Mouse (Mus musculus): ENCODE data around the gene Fto. TPM values are rescaled to one million over a fixed set of nuclear protein-coding genes. Genes with fewer than 3 reads are reported as not detected.

The Fto gene
- polyA plus RNA-seq (2012; rRNA removed), result 11.4 and 11.9 TPM in 2 replicates

DNA sequence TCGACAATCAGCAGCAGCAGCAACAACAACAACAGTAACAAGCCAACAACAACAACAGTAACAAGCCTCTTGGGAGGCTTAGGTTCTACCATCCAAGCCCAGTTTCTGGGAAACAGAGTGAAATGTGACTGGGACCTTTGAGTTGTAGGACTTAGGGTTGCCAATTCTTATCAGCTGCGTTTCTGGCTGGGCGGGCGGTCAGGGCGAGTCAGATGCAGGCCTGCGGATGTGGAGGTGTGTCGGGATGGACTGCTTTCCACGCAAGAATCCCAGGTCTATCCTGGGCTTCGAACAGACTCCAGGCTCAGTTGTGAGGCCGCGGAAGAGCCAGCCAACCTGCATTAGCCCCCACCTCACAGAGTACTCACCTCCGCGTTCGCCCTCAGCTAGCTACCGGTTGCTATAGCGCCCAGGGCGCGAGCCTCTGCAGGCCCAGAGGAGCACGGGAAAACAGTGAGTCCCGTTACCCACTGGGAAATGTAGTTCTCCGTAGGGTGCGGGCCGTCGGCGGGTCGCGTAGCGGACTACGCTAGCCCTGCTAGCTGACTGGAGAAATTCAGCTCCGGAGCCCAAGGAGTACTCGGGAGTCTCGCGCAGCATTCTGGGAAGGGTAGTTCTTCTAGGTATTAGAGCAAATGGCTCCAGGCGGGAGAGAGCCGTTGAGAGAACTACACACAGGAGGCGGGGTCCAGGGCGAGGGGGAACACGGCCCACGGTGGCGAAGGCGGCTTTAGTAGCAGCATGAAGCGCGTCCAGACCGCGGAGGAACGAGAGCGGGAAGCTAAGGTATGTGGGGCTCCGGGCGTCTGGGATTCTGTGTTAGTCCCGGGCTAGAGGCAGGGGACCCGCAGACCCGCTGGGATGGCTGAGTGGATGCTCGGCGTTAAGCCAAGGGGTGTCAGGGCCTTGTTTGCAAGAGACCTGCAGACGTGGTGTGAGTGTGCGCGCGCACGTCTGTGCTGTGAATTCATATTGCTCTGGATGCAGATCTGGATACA lies at the start of gene Fto, which contains the start of gene Rpgrip1l:
TSS of gene Fto (plus strand) at position 691 of the 998 bp plus-strand sequence.
TSS of gene Rpgrip1l (minus strand) at position 428 of the 998 bp plus-strand sequence.
- H3K4me3 ChIP-seq (ENCODE audit: extremely low read depth, insufficient read depth, insufficient read length), result peak within 1 kb of the TSS; percentile 79
- peak; percentile 96 to 97 for DNase-seq (ENCODE audit: low read depth in 1 of 2, low spot score in 2 of 2)
- H3K36me3 ChIP-seq (ENCODE audit: control insufficient read depth, insufficient read depth, low read length), result no peaks in the 10 kb centered on the region
- H3K27ac ChIP-seq (ENCODE audit: insufficient read depth, low read length), result peak within 1 kb of the TSS; percentile 63
- H3K27me3 ChIP-seq (ENCODE audit: control insufficient read depth, insufficient read depth, low read length), result no peaks in the 10 kb centered on the region
- TF ChIP-seq POLR2A (IDR thresholded peaks at IDR 0.05; ENCODE audit: low read depth, low read length), result no peak
- TF ChIP-seq CTCF (IDR thresholded peaks at IDR 0.05; ENCODE audit: extremely low read depth, insufficient read depth, insufficient read length, insufficient replicate concordance), result no peak
- H3K4me1 ChIP-seq (ENCODE audit: control insufficient read depth, insufficient read depth, insufficient read length), result no peaks in the 10 kb centered on the region; the same call in 1 of the 2 replicates
- WGBS, result 1% methylated on average over 59 of the region's 59 CpGs

DNA sequence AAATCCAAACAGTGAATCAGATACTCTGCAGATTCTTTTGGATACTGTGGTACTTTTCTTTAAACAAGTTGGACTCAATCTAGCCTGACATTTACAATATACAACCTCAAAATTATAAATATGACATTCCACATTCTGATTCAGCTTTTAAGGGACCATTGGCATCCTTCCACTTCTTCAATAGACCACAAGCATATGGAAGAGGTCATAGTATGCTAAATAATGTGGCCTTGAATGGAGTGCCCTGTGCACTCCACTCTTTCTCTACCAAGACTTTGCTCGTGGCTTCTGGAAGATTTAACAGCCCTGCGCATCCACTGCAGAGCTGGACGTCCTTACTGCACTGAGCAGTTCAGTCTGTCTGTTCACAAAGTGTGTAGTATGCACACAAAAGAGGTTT lies 49.4 kb upstream of the Fto start:
- no peak for DNase-seq (ENCODE audit: low read depth in 1 of 2, low spot score in 2 of 2)
- no peak overlapping the region for H3K4me3 ChIP-seq (ENCODE audit: extremely low read depth, insufficient read depth, insufficient read length)
- H3K4me1 ChIP-seq (ENCODE audit: control insufficient read depth, insufficient read depth, insufficient read length), result no peaks in the 10 kb centered on the region
- H3K27ac ChIP-seq (ENCODE audit: insufficient read depth, low read length), result no peak overlapping the region
- no peak for TF ChIP-seq CTCF (IDR thresholded peaks at IDR 0.05; ENCODE audit: extremely low read depth, insufficient read depth, insufficient read length, insufficient replicate concordance)
- TF ChIP-seq POLR2A (IDR thresholded peaks at IDR 0.05; ENCODE audit: low read depth, low read length), result no peak
- H3K36me3 ChIP-seq (ENCODE audit: control insufficient read depth, insufficient read depth, low read length), result no peaks in the 10 kb centered on the region
- 95% methylated on average over 3 of the region's 3 CpGs for WGBS
- H3K27me3 ChIP-seq (ENCODE audit: control insufficient read depth, insufficient read depth, low read length), result no peaks in the 10 kb centered on the region

DNA sequence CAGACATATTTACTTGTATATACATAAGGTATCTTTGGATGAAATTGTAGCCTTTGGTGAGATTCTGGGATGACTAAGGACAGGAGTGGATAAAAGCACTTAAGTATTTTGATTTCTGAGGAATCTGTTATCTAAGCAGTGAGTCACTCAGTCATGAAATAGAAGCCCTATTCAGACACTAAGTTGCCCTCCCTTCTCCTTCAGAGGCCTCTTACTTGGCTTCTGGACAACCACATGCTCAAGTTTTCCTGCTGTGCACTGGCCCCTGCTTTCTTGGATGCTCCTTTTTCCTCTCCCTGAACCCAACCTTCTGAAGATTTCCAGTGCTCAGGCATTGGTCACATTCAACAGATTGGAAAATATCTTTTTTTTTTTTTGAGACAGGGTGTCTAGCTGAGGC lies 48.8 kb upstream of the Fto start:
- DNase-seq (ENCODE audit: low read depth in 1 of 2, low spot score in 2 of 2), result no peak
- no peaks in the 10 kb centered on the region for H3K36me3 ChIP-seq (ENCODE audit: control insufficient read depth, insufficient read depth, low read length)
- H3K4me3 ChIP-seq (ENCODE audit: extremely low read depth, insufficient read depth, insufficient read length), result no peak overlapping the region
- H3K27ac ChIP-seq (ENCODE audit: insufficient read depth, low read length), result no peak overlapping the region
- no peaks in the 10 kb centered on the region for H3K27me3 ChIP-seq (ENCODE audit: control insufficient read depth, insufficient read depth, low read length)
- TF ChIP-seq POLR2A (IDR thresholded peaks at IDR 0.05; ENCODE audit: low read depth, low read length), result no peak
- no peak for TF ChIP-seq CTCF (IDR thresholded peaks at IDR 0.05; ENCODE audit: extremely low read depth, insufficient read depth, insufficient read length, insufficient replicate concordance)
- no peaks in the 10 kb centered on the region for H3K4me1 ChIP-seq (ENCODE audit: control insufficient read depth, insufficient read depth, insufficient read length)

DNA sequence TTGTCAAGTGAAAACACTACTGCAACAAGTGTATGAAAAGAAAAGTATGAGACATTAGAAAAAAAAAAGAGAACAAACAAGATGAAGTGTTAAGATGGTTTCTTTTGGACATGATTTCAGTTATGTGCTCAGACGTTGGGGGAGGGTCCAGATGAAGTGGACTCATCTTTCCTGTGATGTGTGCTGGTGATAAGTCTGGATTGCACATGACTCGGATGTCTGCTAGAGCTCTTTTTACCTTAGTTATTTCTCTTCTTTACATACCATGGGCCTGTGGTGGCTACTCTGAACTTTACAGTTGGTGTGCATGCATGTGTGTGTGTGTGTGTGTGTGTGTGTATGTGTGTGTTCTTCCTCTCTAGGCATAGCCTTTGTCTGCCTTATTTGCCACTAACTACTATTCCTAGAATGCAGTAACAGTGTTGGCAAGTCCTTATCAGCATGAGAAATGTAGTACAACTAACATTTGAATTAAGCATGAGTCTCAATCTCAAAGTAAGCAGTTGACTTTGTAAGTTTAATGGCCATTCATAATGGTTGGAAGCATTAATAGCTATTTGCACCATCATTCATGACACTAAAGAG lies 43.9 kb upstream of the Fto start:
- 84% methylated on average over 2 of the region's 2 CpGs for WGBS

DNA sequence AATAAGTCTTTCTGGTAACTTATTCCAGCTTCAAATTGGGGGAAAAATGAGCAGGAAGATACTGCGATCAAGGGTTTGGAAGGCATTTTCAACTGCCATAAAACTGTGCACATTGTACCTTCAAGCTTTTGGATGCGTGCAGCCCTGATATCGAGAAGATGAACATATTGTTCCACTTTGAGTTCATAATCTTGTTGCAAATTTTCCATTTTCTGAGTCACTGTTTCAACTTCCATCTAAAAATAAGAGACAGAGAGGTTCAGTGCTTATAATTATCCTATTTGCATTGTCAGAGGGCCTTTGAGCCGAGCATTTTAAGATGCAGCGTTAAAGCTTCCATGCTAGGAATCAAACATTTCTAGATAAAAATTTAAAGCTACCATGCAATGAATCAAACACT lies 39.8 kb upstream of the Fto start:
- TF ChIP-seq POLR2A (IDR thresholded peaks at IDR 0.05; ENCODE audit: low read depth, low read length), result no peak
- TF ChIP-seq CTCF (IDR thresholded peaks at IDR 0.05; ENCODE audit: extremely low read depth, insufficient read depth, insufficient read length, insufficient replicate concordance), result no peak
- no peaks in the 10 kb centered on the region for H3K36me3 ChIP-seq (ENCODE audit: control insufficient read depth, insufficient read depth, low read length)
- H3K4me1 ChIP-seq (ENCODE audit: control insufficient read depth, insufficient read depth, insufficient read length), result no peaks in the 10 kb centered on the region
- WGBS, result 93% methylated on average over 5 of the region's 5 CpGs
- no peak overlapping the region for H3K4me3 ChIP-seq (ENCODE audit: extremely low read depth, insufficient read depth, insufficient read length)
- no peak overlapping the region for H3K27ac ChIP-seq (ENCODE audit: insufficient read depth, low read length)
- no peak for DNase-seq (ENCODE audit: low read depth in 1 of 2, low spot score in 2 of 2)
- no peaks in the 10 kb centered on the region for H3K27me3 ChIP-seq (ENCODE audit: control insufficient read depth, insufficient read depth, low read length)

More for the DNA sequence above, 43.9 kb upstream of the Fto start:
- H3K27me3 ChIP-seq (ENCODE audit: control insufficient read depth, insufficient read depth, low read length), result no peaks in the 10 kb centered on the region
- TF ChIP-seq CTCF (IDR thresholded peaks at IDR 0.05; ENCODE audit: extremely low read depth, insufficient read depth, insufficient read length, insufficient replicate concordance), result no peak
- TF ChIP-seq POLR2A (IDR thresholded peaks at IDR 0.05; ENCODE audit: low read depth, low read length), result no peak
- H3K27ac ChIP-seq (ENCODE audit: insufficient read depth, low read length), result no peak overlapping the region
- no peaks in the 10 kb centered on the region for H3K4me1 ChIP-seq (ENCODE audit: control insufficient read depth, insufficient read depth, insufficient read length)
- H3K36me3 ChIP-seq (ENCODE audit: control insufficient read depth, insufficient read depth, low read length), result no peaks in the 10 kb centered on the region
- DNase-seq (ENCODE audit: low read depth in 1 of 2, low spot score in 2 of 2), result no peak
- H3K4me3 ChIP-seq (ENCODE audit: extremely low read depth, insufficient read depth, insufficient read length), result no peak overlapping the region

DNA sequence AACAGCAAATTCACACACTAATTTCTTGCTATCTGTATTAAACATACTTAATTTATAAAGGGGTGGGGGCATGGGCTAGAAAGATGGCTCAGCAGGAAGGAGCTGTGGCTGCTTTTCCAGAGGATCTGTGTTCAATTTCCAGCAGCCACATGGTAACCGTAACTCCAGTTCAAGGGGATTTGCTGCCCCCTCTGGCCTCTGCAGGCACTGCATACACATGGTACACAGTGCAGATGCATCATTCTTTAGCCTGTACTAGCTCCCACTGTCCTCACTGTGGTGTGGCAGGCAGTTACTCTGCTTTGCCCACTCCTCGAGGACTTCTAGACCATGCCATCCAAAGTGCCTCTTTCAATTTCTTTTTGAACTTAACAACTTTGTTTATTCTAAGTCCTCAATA lies 37.0 kb upstream of the Fto start:
- TF ChIP-seq CTCF (IDR thresholded peaks at IDR 0.05; ENCODE audit: extremely low read depth, insufficient read depth, insufficient read length, insufficient replicate concordance) (no peak), POLR2A (IDR thresholded peaks at IDR 0.05; ENCODE audit: low read depth, low read length) (no peak)
- Histone ChIP-seq H3K27me3 (ENCODE audit: control insufficient read depth, insufficient read depth, low read length) (no peaks in the 10 kb centered on the region), H3K27ac (ENCODE audit: insufficient read depth, low read length) (no peak overlapping the region), H3K36me3 (ENCODE audit: control insufficient read depth, insufficient read depth, low read length) (no peaks in the 10 kb centered on the region), H3K4me3 (ENCODE audit: extremely low read depth, insufficient read depth, insufficient read length) (no peak overlapping the region), H3K4me1 (ENCODE audit: control insufficient read depth, insufficient read depth, insufficient read length) (no peaks in the 10 kb centered on the region)
- no peak for DNase-seq (ENCODE audit: low read depth in 1 of 2, low spot score in 2 of 2)
- WGBS, result 87% methylated on average over 2 of the region's 2 CpGs
